Comparison of ENCODE assay signal across 19 mouse cellular contexts in the genomic region with DNA sequence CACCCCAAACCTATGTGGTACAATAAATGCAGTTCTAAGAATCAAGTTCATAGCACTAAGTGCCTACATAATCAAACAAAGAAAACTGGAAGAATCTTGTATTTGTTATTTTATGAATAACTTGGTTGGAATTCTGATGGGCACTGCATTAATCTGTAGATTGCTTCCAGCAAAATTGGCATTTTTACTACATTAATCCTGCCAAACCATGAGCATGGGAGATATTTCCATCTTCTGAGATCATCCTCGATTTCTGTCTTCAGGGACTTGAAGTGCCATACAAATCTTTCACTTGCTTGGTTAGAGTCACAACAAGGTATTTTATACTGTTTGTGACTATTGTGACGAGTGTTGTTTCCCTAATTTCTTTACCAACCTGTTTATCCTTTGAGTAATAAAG. TPM values are rescaled to one million over a fixed set of nuclear protein-coding genes. Genes with fewer than 3 reads are reported as not detected.
A peak's percentile ranks its signal among the peaks of the same experiment; 100 is the strongest.
DNase-seq lines count a peak whose midpoint lies in the region; ATAC-seq lines count a peak whose summit lies in the region.
"Had no signal": no experiment of that assay in that cellular context is flagged by ENCODE, and none has a peak within 500 bp of the region (broad histone marks: within the 10 kb centered on the region; RNA-seq: fewer than 3 reads in every experiment).

No protein-coding gene starts in this region.

- no peak overlapping the region for H3K9ac ChIP-seq in hindbrain, embryonic 14.5 days
- no peak overlapping the region for H3K9ac ChIP-seq in hindbrain, embryonic 12.5 days
- H3K9ac ChIP-seq: embryonic facial prominence, embryonic 12.5 days; forebrain, embryonic 13.5 days; forebrain, embryonic 15.5 days had no signal

- ATAC-seq in hindbrain, embryonic 14.5 days (ENCODE audit: low FRiP score): no peak
- ATAC-seq in hindbrain, embryonic 12.5 days (ENCODE audit: low FRiP score): no peak
- ATAC-seq: forebrain, embryonic 13.5 days; forebrain, embryonic 15.5 days had no signal

- no peaks in the 10 kb centered on the region for H3K36me3 ChIP-seq in hindbrain, embryonic 14.5 days (replicated peaks; ENCODE audit: control insufficient read depth, insufficient read depth)
- H3K36me3 ChIP-seq in hindbrain, embryonic 12.5 days: no peaks in the 10 kb centered on the region
- H3K36me3 ChIP-seq: embryonic facial prominence, embryonic 10.5 days; embryonic facial prominence, embryonic 12.5 days; forebrain, embryonic 15.5 days had no signal

- WGBS in hindbrain, embryonic 14.5 days: 66% methylated on average over 2 of the region's 2 CpGs
- 62% methylated on average over 2 of the region's 2 CpGs for WGBS in hindbrain, embryonic 12.5 days

- H3K27ac ChIP-seq in hindbrain, embryonic 14.5 days: no peak overlapping the region
- H3K27ac ChIP-seq in hindbrain, embryonic 12.5 days: no peak overlapping the region
- H3K27ac ChIP-seq: embryonic facial prominence, embryonic 10.5 days; embryonic facial prominence, embryonic 12.5 days; forebrain, embryonic 13.5 days; forebrain, embryonic 15.5 days had no signal

- no peaks in the 10 kb centered on the region for H3K4me1 ChIP-seq in hindbrain, embryonic 14.5 days (replicated peaks; ENCODE audit: control insufficient read depth, insufficient read depth, low read length)
- no peaks in the 10 kb centered on the region for H3K4me1 ChIP-seq in hindbrain, embryonic 12.5 days
- H3K4me1 ChIP-seq: embryonic facial prominence, embryonic 10.5 days; embryonic facial prominence, embryonic 12.5 days; forebrain, embryonic 13.5 days; forebrain, embryonic 15.5 days had no signal

- peak; percentile 10 for DNase-seq in hindbrain, embryonic 14.5 days (ENCODE audit: low spot score)
- DNase-seq in 3T3-L1 (ENCODE audit: low read depth, low spot score): peak; percentile 64
- DNase-seq in NIH3T3 (ENCODE audit: low read depth): peak; percentile 51
- no peak for DNase-seq in right cerebral cortex, postnatal 14 days
- DNase-seq: adrenal gland, adult 2 months; adrenal gland, postnatal 14 days; adrenal gland, postnatal 36 days; cerebellum, adult 11-12 months; cerebellum, adult 2 months; cerebellum, adult 9-10 months; cerebellum, postnatal 10 days; cerebellum, postnatal 25 days had no signal

- H3K4me3 ChIP-seq in hindbrain, embryonic 14.5 days (replicated peaks; ENCODE audit: low read length): no peak overlapping the region
- H3K4me3 ChIP-seq in hindbrain, embryonic 12.5 days: no peak overlapping the region
- H3K4me3 ChIP-seq: embryonic facial prominence, embryonic 10.5 days; embryonic facial prominence, embryonic 12.5 days; forebrain, embryonic 13.5 days; forebrain, embryonic 15.5 days had no signal

- peaks cover 42% of the 10 kb centered on the region for H3K9me3 ChIP-seq in hindbrain, embryonic 14.5 days (ENCODE audit: control insufficient read depth, low read length)
- H3K9me3 ChIP-seq in hindbrain, embryonic 12.5 days (replicated peaks): peaks cover 32% of the 10 kb centered on the region

- H3K4me2 ChIP-seq in hindbrain, embryonic 14.5 days (replicated peaks): no peak overlapping the region
- H3K4me2 ChIP-seq in hindbrain, embryonic 12.5 days (replicated peaks): no peak overlapping the region
- H3K4me2 ChIP-seq: embryonic facial prominence, embryonic 12.5 days; forebrain, embryonic 13.5 days; forebrain, embryonic 15.5 days had no signal

- H3K27me3 ChIP-seq in hindbrain, embryonic 14.5 days (ENCODE audit: control insufficient read depth, insufficient read depth, low read length): no peaks in the 10 kb centered on the region
- no peaks in the 10 kb centered on the region for H3K27me3 ChIP-seq in hindbrain, embryonic 12.5 days
- H3K27me3 ChIP-seq: embryonic facial prominence, embryonic 12.5 days; forebrain, embryonic 13.5 days; forebrain, embryonic 15.5 days had no signal

RNA-seq across cellular contexts. Expression of a gene that starts 9.7 kb away (rescaled TPM):
- not detected in 2 replicates for polyA plus RNA-seq in hindbrain, embryonic 14.5 days (2014; fragmentation: Nextera tagmentation; extraction: Ambion mirVana)
- not detected in 2 replicates for polyA plus RNA-seq in hindbrain, embryonic 12.5 days (2016; fragmentation: Nextera tagmentation; extraction: Ambion mirVana)
- polyA plus RNA-seq: adrenal gland, adult 2 months; cortical plate, adult 2 months; embryonic facial prominence, embryonic 10.5 days; embryonic facial prominence, embryonic 12.5 days; embryonic facial prominence, embryonic 14.5 days; forebrain, embryonic 13.5 days; forebrain, embryonic 15.5 days had no signal
